Mouse (Mus musculus) embryo, embryonic 11.5 days (tissue): ENCODE measurements at regions not wholly inside any gene's neighbourhood (a gene's known extent, or its start where the extent isn't known, plus 50 kb on each side); places are given as distances from the start of the nearest gene placed in this dataset.
"Not testable (repeated sequence)": the region's sequence is repeated elsewhere in the genome, so short reads cannot be mapped to it uniquely, and the experiment has no call there.

ENCODE experiments used
- DNase-seq: peaks from one replicate; pipeline ENCODE4 v3.0.0-alpha.2; 2012; ENCODE audit warnings: low read depth, low spot score

- no peak for DNase-seq
Measured at GRCm38 (mm10) chr13:115911524-115912459, 397.7 kb downstream of the Isl1 start.

- DNase-seq: no peak
Measured at GRCm38 (mm10) chr13:115910866-115911449, 398.5 kb downstream of the Isl1 start.

GRCm38 (mm10) chr13:115880616-115881015 is 428.9 kb downstream of the Isl1 start:
- DNase-seq: no peak

GRCm38 (mm10) chr13:115860480-115860879 is 449.0 kb downstream of the Isl1 start:
- DNase-seq: no peak

GRCm38 (mm10) chr13:115856632-115857031 is 452.9 kb downstream of the Isl1 start:
- DNase-seq: no peak

- no peak for DNase-seq
Measured at GRCm38 (mm10) chr13:115852689-115853356, 456.7 kb downstream of the Isl1 start.

- DNase-seq: no peak
Measured at GRCm38 (mm10) chr13:115843121-115843520, 466.4 kb downstream of the Isl1 start.

- no peak for DNase-seq
Measured at GRCm38 (mm10) chr13:115836203-115836768, 473.2 kb downstream of the Isl1 start.

- no peak for DNase-seq
Measured at GRCm38 (mm10) chr13:115825191-115825590, 484.3 kb downstream of the Isl1 start.

- no peak for DNase-seq
Measured at GRCm38 (mm10) chr13:115822527-115822926, 487.0 kb downstream of the Isl1 start.

- DNase-seq: no peak
Measured at GRCm38 (mm10) chr13:115814211-115814610, 495.3 kb downstream of the Isl1 start.

GRCm38 (mm10) chr13:115799294-115799693 is 510.2 kb downstream of the Isl1 start:
- DNase-seq: no peak

- peak; percentile 11 for DNase-seq
Measured at GRCm38 (mm10) chr13:115751271-115751670, 558.2 kb downstream of the Isl1 start.

GRCm38 (mm10) chr13:115742080-115742479 is 567.4 kb downstream of the Isl1 start:
- not testable (repeated sequence) for DNase-seq

GRCm38 (mm10) chr13:115727986-115728385 is 581.5 kb downstream of the Isl1 start:
- no peak for DNase-seq

GRCm38 (mm10) chr13:115725356-115725952 is 584.0 kb downstream of the Isl1 start:
- DNase-seq: no peak

- no peak for DNase-seq
Measured at GRCm38 (mm10) chr13:115719276-115719675, 590.2 kb downstream of the Isl1 start.

GRCm38 (mm10) chr13:115718859-115719258 is 590.6 kb downstream of the Isl1 start:
- DNase-seq: peak; percentile 14

- no peak for DNase-seq
Measured at GRCm38 (mm10) chr13:115696197-115696596, 594.4 kb upstream of the Itga1 start.

GRCm38 (mm10) chr13:115687426-115687825 is 585.7 kb upstream of the Itga1 start:
- DNase-seq: no peak

- DNase-seq: no peak
Measured at GRCm38 (mm10) chr13:115679591-115679990, 577.8 kb upstream of the Itga1 start.

GRCm38 (mm10) chr13:115676836-115677235 is 575.1 kb upstream of the Itga1 start:
- no peak for DNase-seq
